Mouse (Mus musculus): ENCODE results near the gene Aanat.

The Aanat gene

GRCm38 (mm10) chr11:116630171-116630965, 44.1 kb downstream of the Aanat start:
- DNase-seq: peak; percentile 53

- DNase-seq: no peak
These were observed 46.7 kb downstream of the Aanat start for GRCm38 (mm10) chr11:116632962-116633361.

- peak; percentile 47 for DNase-seq
These were observed 50.4 kb downstream of the Aanat start for GRCm38 (mm10) chr11:116636607-116637006.

- DNase-seq: peak; percentile 62
These were observed 54.9 kb downstream of the Aanat start for GRCm38 (mm10) chr11:116641168-116641567.

GRCm38 (mm10) chr11:116641731-116642130, 55.5 kb downstream of the Aanat start:
- peak; percentile 8 for DNase-seq

- peak; percentile 92 for DNase-seq
These were observed 56.7 kb downstream of the Aanat start for GRCm38 (mm10) chr11:116642681-116643578.

GRCm38 (mm10) chr11:116643579-116644224, 57.5 kb downstream of the Aanat start:
- peak; percentile 60 for DNase-seq

GRCm38 (mm10) chr11:116644225-116645112, 58.2 kb downstream of the Aanat start:
- peak; percentile 60 for DNase-seq

- DNase-seq: peak; percentile 28
These were observed 59.3 kb downstream of the Aanat start for GRCm38 (mm10) chr11:116645446-116646110.

- DNase-seq: no peak
These were observed 59.9 kb downstream of the Aanat start for GRCm38 (mm10) chr11:116646136-116646535.

- DNase-seq: peak; percentile 17
These were observed 60.5 kb downstream of the Aanat start for GRCm38 (mm10) chr11:116646771-116647170.
